Mouse (Mus musculus): Measurements from ENCODE around the gene Plpp4. TPM values are rescaled to one million over a fixed set of nuclear protein-coding genes. Genes with fewer than 3 reads are reported as not detected.

The Plpp4 gene
- polyA plus RNA-seq, 1 experiment from 2014 or later, result 0.28 TPM

DNA sequence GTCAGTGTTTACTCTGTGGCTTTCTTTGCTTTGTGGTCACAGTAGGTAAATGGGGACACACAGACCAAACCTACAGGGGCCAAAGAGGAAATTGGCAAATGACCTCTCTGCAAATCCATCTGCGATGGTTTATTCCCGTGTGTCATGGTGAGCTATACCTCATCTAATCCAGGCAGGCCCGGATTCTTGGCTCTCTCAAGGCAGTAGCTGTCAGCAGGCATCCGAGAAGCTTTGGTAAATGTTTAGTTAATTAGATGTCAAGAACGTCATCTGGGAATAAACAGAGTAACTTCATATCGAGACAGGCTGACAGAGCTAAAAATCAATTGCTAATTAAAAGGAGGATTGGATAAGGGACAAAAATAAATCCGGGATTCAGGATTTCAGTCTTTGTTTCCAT, 149.2 kb downstream of the Plpp4 start:
- H3K4me2 ChIP-seq (ENCODE audit: low read depth, low read length), result no peak overlapping the region
- H3K27ac ChIP-seq (ENCODE audit: low read length), result no peak overlapping the region
- no peak overlapping the region for H3K4me3 ChIP-seq (ENCODE audit: low read length)
- no peaks in the 10 kb centered on the region for H3K9me3 ChIP-seq (ENCODE audit: control insufficient read depth, low read length)
- ATAC-seq, result no peak
- H3K27me3 ChIP-seq (replicated peaks; ENCODE audit: control insufficient read depth, insufficient read depth, low read length), result no peaks in the 10 kb centered on the region
- no peak overlapping the region for H3K9ac ChIP-seq (ENCODE audit: low read depth, low read length)
- H3K36me3 ChIP-seq (ENCODE audit: control insufficient read depth, insufficient read depth, low read length), result no peaks in the 10 kb centered on the region
- no peaks in the 10 kb centered on the region for H3K4me1 ChIP-seq (ENCODE audit: control insufficient read depth, insufficient read depth, low read length)
- 35% methylated on average over 7 of the region's 7 CpGs for WGBS

DNA sequence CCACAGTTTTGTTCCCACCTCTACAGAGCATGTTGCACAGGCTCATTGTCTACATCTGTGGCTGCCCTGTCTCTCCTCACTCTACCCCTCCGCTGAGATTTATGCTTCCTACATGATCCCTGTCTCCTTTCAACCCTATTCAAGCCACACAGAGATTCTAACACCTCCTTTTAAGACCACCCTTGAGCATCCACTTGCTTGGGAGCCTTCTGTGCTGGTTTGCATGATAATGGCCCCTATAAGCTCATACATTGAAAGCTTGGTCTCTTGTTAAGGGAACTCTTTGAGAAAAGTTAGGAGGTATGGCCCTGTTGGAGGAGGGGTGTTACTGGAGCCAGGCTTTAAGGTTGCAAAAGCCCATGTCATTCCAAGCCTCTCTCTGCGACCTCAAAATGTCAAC, 155.9 kb downstream of the Plpp4 start:
- ATAC-seq, result no peak
- H3K4me1 ChIP-seq (ENCODE audit: control insufficient read depth, insufficient read depth, low read length), result no peaks in the 10 kb centered on the region
- 62% methylated on average over 2 of the region's 2 CpGs for WGBS

DNA sequence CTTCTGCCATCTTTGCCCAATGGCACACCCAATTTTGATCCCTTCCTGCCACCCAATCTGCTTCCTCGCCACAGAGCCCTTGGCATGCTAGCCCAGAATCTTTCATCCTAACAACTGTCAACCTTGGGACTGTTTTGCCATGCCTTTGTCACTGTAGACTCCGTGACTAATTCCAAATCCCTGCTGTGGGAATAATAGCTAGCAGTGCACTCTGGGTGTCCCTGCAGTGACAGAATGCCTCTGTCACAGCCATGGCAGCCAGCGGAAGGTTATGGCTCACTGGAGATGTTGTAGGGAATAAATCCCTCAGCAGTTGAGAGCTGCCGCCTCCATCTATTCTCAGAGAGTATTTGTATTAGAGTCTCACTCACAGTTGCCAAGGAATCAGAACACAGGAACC, 158.3 kb downstream of the Plpp4 start:
- no peak overlapping the region for H3K9ac ChIP-seq (ENCODE audit: low read depth, low read length)
- no peak overlapping the region for H3K27ac ChIP-seq (ENCODE audit: low read length)
- no peak overlapping the region for H3K4me3 ChIP-seq (ENCODE audit: low read length)
- WGBS, result 73% methylated on average over 4 of the region's 4 CpGs
- H3K36me3 ChIP-seq (ENCODE audit: control insufficient read depth, insufficient read depth, low read length), result no peaks in the 10 kb centered on the region
- no peaks in the 10 kb centered on the region for H3K4me1 ChIP-seq (ENCODE audit: control insufficient read depth, insufficient read depth, low read length)
- no peak for ATAC-seq
- H3K27me3 ChIP-seq (replicated peaks; ENCODE audit: control insufficient read depth, insufficient read depth, low read length), result no peaks in the 10 kb centered on the region
- H3K9me3 ChIP-seq (ENCODE audit: control insufficient read depth, low read length), result no peaks in the 10 kb centered on the region
- no peak overlapping the region for H3K4me2 ChIP-seq (ENCODE audit: low read depth, low read length)

More for the DNA sequence above, 155.9 kb downstream of the Plpp4 start:
- Histone ChIP-seq H3K9ac (ENCODE audit: low read depth, low read length) (no peak overlapping the region), H3K4me2 (ENCODE audit: low read depth, low read length) (no peak overlapping the region), H3K27ac (ENCODE audit: low read length) (no peak overlapping the region), H3K36me3 (ENCODE audit: control insufficient read depth, insufficient read depth, low read length) (no peaks in the 10 kb centered on the region), H3K27me3 (replicated peaks; ENCODE audit: control insufficient read depth, insufficient read depth, low read length) (no peaks in the 10 kb centered on the region), H3K4me3 (ENCODE audit: low read length) (no peak overlapping the region), H3K9me3 (ENCODE audit: control insufficient read depth, low read length) (no peaks in the 10 kb centered on the region)

DNA sequence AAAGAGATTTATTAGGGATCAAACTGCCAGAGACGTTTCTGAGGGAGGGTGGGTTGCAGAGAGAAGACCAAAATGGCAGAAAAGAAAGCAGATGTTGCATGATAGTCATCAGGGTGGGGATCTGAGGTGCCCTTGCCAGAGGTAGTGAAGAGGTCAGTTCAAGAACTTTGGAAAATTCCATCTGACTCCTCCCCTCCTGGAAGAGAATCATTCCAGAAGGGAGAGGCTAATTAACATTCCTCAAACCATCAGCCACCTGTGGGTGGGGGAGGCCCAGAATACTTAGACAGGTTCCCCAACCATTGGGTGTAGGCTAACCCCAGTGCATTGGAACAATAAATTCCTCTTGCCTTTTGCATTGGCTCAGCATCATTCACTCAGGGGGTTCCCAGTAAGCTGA, 164.3 kb downstream of the Plpp4 start:
- no peak for ATAC-seq
- no peaks in the 10 kb centered on the region for H3K4me1 ChIP-seq (ENCODE audit: control insufficient read depth, insufficient read depth, low read length)
- no peaks in the 10 kb centered on the region for H3K9me3 ChIP-seq (ENCODE audit: control insufficient read depth, low read length)
- H3K9ac ChIP-seq (ENCODE audit: low read depth, low read length), result no peak overlapping the region
- no peak overlapping the region for H3K4me2 ChIP-seq (ENCODE audit: low read depth, low read length)
- no peaks in the 10 kb centered on the region for H3K36me3 ChIP-seq (ENCODE audit: control insufficient read depth, insufficient read depth, low read length)
- no peak overlapping the region for H3K4me3 ChIP-seq (ENCODE audit: low read length)
- no peak overlapping the region for H3K27ac ChIP-seq (ENCODE audit: low read length)
- WGBS, result 19% methylated on average over 1 of the region's 1 CpGs
- no peaks in the 10 kb centered on the region for H3K27me3 ChIP-seq (replicated peaks; ENCODE audit: control insufficient read depth, insufficient read depth, low read length)

DNA sequence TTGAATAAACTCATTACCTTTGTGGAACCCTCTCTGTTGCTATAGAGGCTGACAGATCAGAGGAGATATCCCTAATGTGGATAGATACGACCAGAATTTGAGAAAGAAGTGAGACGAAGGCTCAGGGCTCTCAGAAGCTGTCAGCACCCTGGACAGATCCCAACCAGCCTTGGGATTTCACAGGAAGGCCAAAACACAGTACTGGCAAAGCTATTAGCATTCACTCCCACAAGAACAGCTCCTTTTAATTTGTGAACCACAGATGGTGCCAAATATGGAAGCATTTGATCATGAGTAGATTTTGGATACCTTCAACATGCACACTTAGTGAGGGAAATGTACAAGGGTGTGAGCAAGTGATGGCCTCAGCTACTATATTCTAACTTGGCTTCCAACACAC, 168.7 kb downstream of the Plpp4 start:
- WGBS, result 23% methylated on average over 2 of the region's 2 CpGs
- Histone ChIP-seq H3K27me3 (replicated peaks; ENCODE audit: control insufficient read depth, insufficient read depth, low read length) (no peaks in the 10 kb centered on the region), H3K9ac (ENCODE audit: low read depth, low read length) (no peak overlapping the region), H3K4me3 (ENCODE audit: low read length) (no peak overlapping the region), H3K36me3 (ENCODE audit: control insufficient read depth, insufficient read depth, low read length) (no peaks in the 10 kb centered on the region), H3K9me3 (ENCODE audit: control insufficient read depth, low read length) (no peaks in the 10 kb centered on the region), H3K4me1 (ENCODE audit: control insufficient read depth, insufficient read depth, low read length) (no peaks in the 10 kb centered on the region), H3K4me2 (ENCODE audit: low read depth, low read length) (no peak overlapping the region), H3K27ac (ENCODE audit: low read length) (no peak overlapping the region)
- no peak for ATAC-seq

DNA sequence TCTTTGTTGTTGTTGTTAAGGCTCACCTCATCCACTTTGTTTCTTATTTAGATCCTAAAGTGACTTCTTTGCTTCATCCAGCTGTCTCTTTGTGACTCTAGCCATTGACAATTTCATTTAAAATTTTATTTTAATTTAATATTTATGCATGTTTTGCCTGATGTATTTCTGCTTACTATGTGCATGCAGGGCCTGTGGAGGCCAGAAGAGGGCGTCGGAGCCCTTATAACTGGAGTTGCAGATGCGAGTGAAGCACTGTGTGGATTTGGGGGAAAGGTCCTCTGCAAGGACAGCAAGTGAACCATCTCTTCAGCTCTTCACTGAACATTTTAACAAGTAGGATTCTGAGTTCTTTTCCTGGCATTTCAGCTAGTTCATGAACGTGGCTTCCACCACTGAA, 172.0 kb downstream of the Plpp4 start:
- no peak overlapping the region for H3K4me2 ChIP-seq (ENCODE audit: low read depth, low read length)
- no peak overlapping the region for H3K27ac ChIP-seq (ENCODE audit: low read length)
- ATAC-seq, result no peak
- no peaks in the 10 kb centered on the region for H3K27me3 ChIP-seq (replicated peaks; ENCODE audit: control insufficient read depth, insufficient read depth, low read length)
- H3K9ac ChIP-seq (ENCODE audit: low read depth, low read length), result no peak overlapping the region
- no peaks in the 10 kb centered on the region for H3K36me3 ChIP-seq (ENCODE audit: control insufficient read depth, insufficient read depth, low read length)
- H3K9me3 ChIP-seq (ENCODE audit: control insufficient read depth, low read length), result no peaks in the 10 kb centered on the region
- 51% methylated on average over 4 of the region's 4 CpGs for WGBS
- no peak overlapping the region for H3K4me3 ChIP-seq (ENCODE audit: low read length)
- H3K4me1 ChIP-seq (ENCODE audit: control insufficient read depth, insufficient read depth, low read length), result no peaks in the 10 kb centered on the region

DNA sequence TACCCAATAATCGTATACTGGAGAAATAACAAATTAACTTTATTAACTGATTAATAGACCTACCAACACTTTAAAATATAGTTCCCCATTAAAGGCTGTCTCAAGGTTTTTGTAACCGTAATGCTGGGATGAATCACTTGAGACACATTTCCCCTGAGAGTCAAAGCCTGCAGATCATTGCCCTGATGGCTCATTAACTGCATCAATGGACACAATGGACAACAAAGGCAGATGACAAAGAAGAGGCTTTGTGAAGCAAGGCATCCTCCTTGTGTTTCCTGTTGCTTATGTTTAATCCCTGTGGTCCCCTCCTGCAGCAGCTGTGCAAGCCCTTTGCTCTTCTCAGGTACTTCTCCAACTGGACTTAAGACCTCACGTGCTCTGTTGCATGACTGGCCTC, 173.1 kb downstream of the Plpp4 start:
- no peak overlapping the region for H3K4me2 ChIP-seq (ENCODE audit: low read depth, low read length)
- H3K9me3 ChIP-seq (ENCODE audit: control insufficient read depth, low read length), result no peaks in the 10 kb centered on the region
- WGBS, result 76% methylated on average over 3 of the region's 3 CpGs
- no peaks in the 10 kb centered on the region for H3K4me1 ChIP-seq (ENCODE audit: control insufficient read depth, insufficient read depth, low read length)
- H3K27ac ChIP-seq (ENCODE audit: low read length), result no peak overlapping the region
- no peak overlapping the region for H3K9ac ChIP-seq (ENCODE audit: low read depth, low read length)
- no peaks in the 10 kb centered on the region for H3K36me3 ChIP-seq (ENCODE audit: control insufficient read depth, insufficient read depth, low read length)
- H3K27me3 ChIP-seq (replicated peaks; ENCODE audit: control insufficient read depth, insufficient read depth, low read length), result no peaks in the 10 kb centered on the region
- H3K4me3 ChIP-seq (ENCODE audit: low read length), result no peak overlapping the region
- ATAC-seq, result no peak
